Mouse (Mus musculus) subcutaneous adipose tissue, adult 2 months (tissue): ENCODE measurements around the gene 4933414I15Rik. TPM values are rescaled to one million over a fixed set of nuclear protein-coding genes. Genes with fewer than 3 reads are reported as not detected.

Experiments
- polyA plus RNA-seq: library from polyadenylated mRNA; depleted of rRNA; stranded (reverse); fragments of >200 nt; gene quantifications from 2 replicates; pipeline ENCODE4 v1.2.3, GENCODE M21; 2012; ENCODE audit warnings: low replicate concordance; rRNA removed

The 4933414I15Rik gene
- not detected in 2 replicates for polyA plus RNA-seq

GRCm38 (mm10) chr11:50943506-50943905, at the start of gene 4933414I15Rik:
TSS of gene 4933414I15Rik (minus strand) at chr11:50943765.

GRCm38 (mm10) chr11:50981667-50982066, 38.1 kb upstream of the 4933414I15Rik start, which contains the start of gene Olfr1377:
TSS of gene Olfr1377 (plus strand) at chr11:50981967.

GRCm38 (mm10) chr11:50966230-50966629, 22.7 kb upstream of the 4933414I15Rik start, which contains the start of gene Olfr1378:
TSS of gene Olfr1378 (plus strand) at chr11:50966530.

GRCm38 (mm10) chr11:50953665-50954064, 10.1 kb upstream of the 4933414I15Rik start, which contains the start of gene Prop1:
TSS of gene Prop1 (minus strand) at chr11:50953765.

GRCm38 (mm10) chr11:50931451-50931866, 12.1 kb downstream of the 4933414I15Rik start, which contains the start of gene Zfp354b:
TSS of gene Zfp354b (minus strand) at chr11:50931633.

GRCm38 (mm10) chr11:50915671-50916320, 27.8 kb downstream of the 4933414I15Rik start, which contains the start of gene Zfp2:
TSS of gene Zfp2 (minus strand) at chr11:50916165.

Other genes starting within 250 kb of the 4933414I15Rik start
- 1.2 and 9.9 TPM in 2 replicates for gene Zfp354c, start 116.0 kb downstream of the 4933414I15Rik start, polyA plus RNA-seq
- 0.26 and 0.99 TPM in 2 replicates for gene Zfp879, start 102.2 kb downstream of the 4933414I15Rik start, polyA plus RNA-seq
- not detected in 2 replicates for gene Grm6, start 93.1 kb downstream of the 4933414I15Rik start, polyA plus RNA-seq
- 0.63 and 3.4 TPM in 2 replicates for gene Zfp454, start 56.1 kb downstream of the 4933414I15Rik start, polyA plus RNA-seq
- 2.9 TPM in 2 replicates for gene Zfp2, start 27.6 kb downstream of the 4933414I15Rik start, polyA plus RNA-seq
- 0.71 and 0.82 TPM in 2 replicates for gene Zfp354b, start 12.1 kb downstream of the 4933414I15Rik start, polyA plus RNA-seq
- 0.40 TPM in 1 of 2 replicates, not detected in the other for gene Prop1, start 10.0 kb upstream of the 4933414I15Rik start, polyA plus RNA-seq
- not detected in 2 replicates for gene Olfr1378, start 22.8 kb upstream of the 4933414I15Rik start, polyA plus RNA-seq
- gene Olfr1377, start 38.2 kb upstream of the 4933414I15Rik start, polyA plus RNA-seq = not detected in 2 replicates
- gene Olfr51, start 59.8 kb upstream of the 4933414I15Rik start, polyA plus RNA-seq = not detected in 2 replicates
- gene Olfr54, start 70.5 kb upstream of the 4933414I15Rik start, polyA plus RNA-seq = not detected in 2 replicates
- gene Olfr1375, start 104.3 kb upstream of the 4933414I15Rik start, polyA plus RNA-seq = not detected in 2 replicates
- 3.0 and 3.9 TPM in 2 replicates for gene Zfp354a, start 115.5 kb upstream of the 4933414I15Rik start, polyA plus RNA-seq